Mouse (Mus musculus): ENCODE measurements around the gene Svip.

Gene Svip

GRCm38 (mm10) chr7:51962219-51962952, 43.4 kb downstream of the Svip start:
- DNase-seq (ENCODE audit: low read depth, low spot score), result no peak

DNA sequence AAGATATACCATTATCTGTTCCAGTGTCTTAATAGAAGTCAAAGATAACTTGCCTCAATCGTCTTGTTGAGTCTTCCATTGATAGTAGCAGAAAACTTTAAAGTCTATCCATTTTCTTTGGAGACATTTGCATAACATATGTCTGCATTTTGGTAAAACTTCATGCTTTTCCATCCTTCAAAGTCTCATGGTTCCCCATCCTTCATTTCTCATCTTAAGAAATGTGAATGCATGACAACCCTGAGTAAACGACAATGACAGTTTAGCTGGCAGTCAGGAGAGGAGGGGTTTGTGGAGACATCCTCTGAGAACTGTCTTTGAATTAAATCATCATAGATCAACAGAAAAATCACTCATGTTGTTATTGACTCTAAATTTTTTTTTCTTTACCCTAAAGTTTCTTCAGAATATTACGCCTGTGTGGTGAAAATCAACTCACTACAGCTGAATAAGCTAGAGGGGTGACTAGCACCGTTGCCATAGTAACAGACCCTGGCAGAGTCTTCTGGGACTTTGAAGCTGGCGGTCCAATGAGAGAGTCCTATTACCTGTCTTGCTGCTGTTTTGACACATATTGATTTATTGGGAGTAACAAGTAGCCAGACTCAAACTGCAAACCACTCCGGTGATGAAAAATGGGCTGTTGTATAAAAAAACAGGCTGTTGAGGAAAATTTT, 45.0 kb downstream of the Svip start:
- peak; percentile 61 for DNase-seq (ENCODE audit: low read depth, low spot score)

DNA sequence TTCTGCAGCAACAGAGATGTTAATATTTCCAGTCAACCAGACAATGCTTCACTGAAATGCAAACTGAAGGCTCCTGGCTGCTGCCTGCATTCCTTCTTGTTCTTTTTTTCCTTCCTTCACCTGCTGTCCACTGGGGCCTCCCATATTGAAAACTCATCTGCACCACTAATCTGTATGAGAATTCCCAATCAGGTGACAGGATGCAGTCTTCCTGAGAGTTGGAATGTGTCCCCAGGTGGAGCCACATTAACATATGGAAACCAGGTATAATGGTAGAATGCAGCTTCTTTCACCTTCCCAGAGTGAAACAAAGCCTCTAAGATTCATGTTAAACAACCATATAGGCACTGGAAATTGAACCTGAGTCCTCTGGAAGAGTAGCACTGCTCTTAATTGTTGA, 48.1 kb downstream of the Svip start:
- no peak for DNase-seq (ENCODE audit: low read depth, low spot score)

GRCm38 (mm10) chr7:51955424-51956041, 50.3 kb downstream of the Svip start:
- no peak for DNase-seq (ENCODE audit: low read depth, low spot score)
